Mouse (Mus musculus) 3134 (cell line): ENCODE results near the gene Pde9a.

ENCODE experiments used
- DNase-seq: peaks from one replicate; pipeline ENCODE4 v3.0.0-alpha.2; 2011; ENCODE audit warnings: low spot score; ENCODE audit not compliant: insufficient read length; ENCODE audit errors: extremely low read depth

The Pde9a gene

GRCm38 (mm10) chr17:31454056-31454455 lies 68.0 kb downstream of the Pde9a start:
- no peak for DNase-seq

GRCm38 (mm10) chr17:31456723-31457567 lies 70.9 kb downstream of the Pde9a start:
- peak; percentile 41 for DNase-seq

- no peak for DNase-seq
Observed at GRCm38 (mm10) chr17:31460416-31460815, 74.4 kb downstream of the Pde9a start.

GRCm38 (mm10) chr17:31462506-31462905 lies 76.5 kb downstream of the Pde9a start:
- DNase-seq, result no peak

- DNase-seq, result no peak
Observed at GRCm38 (mm10) chr17:31466854-31467253, 80.8 kb downstream of the Pde9a start.

- DNase-seq, result no peak
Observed at GRCm38 (mm10) chr17:31468496-31468895, 82.5 kb downstream of the Pde9a start.

- DNase-seq, result no peak
Observed at GRCm38 (mm10) chr17:31470766-31471418, 84.9 kb downstream of the Pde9a start.

- no peak for DNase-seq
Observed at GRCm38 (mm10) chr17:31474388-31474787, 88.4 kb downstream of the Pde9a start.

GRCm38 (mm10) chr17:31478606-31479005 lies 92.6 kb downstream of the Pde9a start:
- no peak for DNase-seq

- DNase-seq, result no peak
Observed at GRCm38 (mm10) chr17:31479108-31479844, 93.3 kb downstream of the Pde9a start.

GRCm38 (mm10) chr17:31486616-31487198 lies 100.7 kb downstream of the Pde9a start:
- no peak for DNase-seq

GRCm38 (mm10) chr17:31487433-31488060 lies 101.5 kb downstream of the Pde9a start:
- DNase-seq, result no peak

GRCm38 (mm10) chr17:31491355-31491754 lies 105.3 kb downstream of the Pde9a start:
- no peak for DNase-seq

GRCm38 (mm10) chr17:31492416-31492815 lies 106.4 kb downstream of the Pde9a start:
- no peak for DNase-seq

- DNase-seq, result no peak
Observed at GRCm38 (mm10) chr17:31494989-31495388, 109.0 kb downstream of the Pde9a start.

GRCm38 (mm10) chr17:31497726-31498125 lies 111.7 kb downstream of the Pde9a start:
- no peak for DNase-seq

- no peak for DNase-seq
Observed at GRCm38 (mm10) chr17:31499725-31500124, 113.7 kb downstream of the Pde9a start.

- no peak for DNase-seq
Observed at GRCm38 (mm10) chr17:31500416-31500815, 114.4 kb downstream of the Pde9a start.

- no peak for DNase-seq
Observed at GRCm38 (mm10) chr17:31500908-31501307, 114.9 kb downstream of the Pde9a start.

- DNase-seq, result no peak
Observed at GRCm38 (mm10) chr17:31502261-31502927, 116.4 kb downstream of the Pde9a start.
